Mouse (Mus musculus): ENCODE results near the gene H2-M10.1.

DNA sequence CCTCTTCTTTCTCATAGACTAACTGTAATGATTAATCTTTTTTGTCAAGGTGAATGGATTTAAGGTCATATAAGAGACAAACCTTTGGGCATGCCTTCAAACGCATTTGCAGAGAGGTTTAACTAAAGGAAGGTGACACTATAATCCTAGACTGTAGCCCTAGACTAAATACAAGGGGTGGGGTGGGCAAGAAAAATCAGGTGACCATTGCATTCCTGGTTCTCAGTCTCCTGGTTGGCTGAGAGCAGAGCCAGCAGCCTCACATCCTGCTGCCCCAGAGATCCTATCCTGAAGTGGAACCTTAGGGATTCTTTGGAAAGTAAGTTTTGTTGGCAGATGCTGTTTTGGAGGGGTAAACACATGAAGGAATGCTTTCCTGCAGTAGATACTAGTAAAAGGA lies 16.7 kb downstream of the H2-M10.1 start:
- TF ChIP-seq POLR2A (IDR thresholded peaks at IDR 0.05; ENCODE audit: borderline replicate concordance, low read depth, low read length) (no peak), CTCF (IDR thresholded peaks at IDR 0.05; ENCODE audit: low read depth, low read length) (no peak)
